Mouse (Mus musculus) neural tube, embryonic 11.5 days (tissue): ENCODE data around the gene Tifa. TPM values are rescaled to one million over a fixed set of nuclear protein-coding genes. Genes with fewer than 3 reads are reported as not detected.

Source experiments
- ATAC-seq: fragments of 200-750 bp; cut with Nextera tagmentation; 2 replicates; pipeline ENCODE4 v1.8.0; 2017; ENCODE audit warnings: moderate number of reproducible peaks, mild to moderate bottlenecking, moderate TSS enrichment, moderate library complexity; ENCODE audit not compliant: insufficient read depth, low FRiP score, low TSS enrichment
- DNase-seq: peaks from one replicate; pipeline ENCODE4 v3.0.0-alpha.2; 2015; ENCODE audit warnings: low spot score
- H3K27ac ChIP-seq: fragments of 300-500 bp; sonication (generic); 2 replicates; pipeline ENCODE4 v1.5.1; 2014; ENCODE audit warnings: low read depth, mild to moderate bottlenecking, low read length
- H3K27me3 ChIP-seq: fragments of 300-500 bp; sonication (generic); 2 replicates; pipeline ENCODE4 v1.6.1; 2014; ENCODE audit warnings: mild to moderate bottlenecking, low read length, mixed read lengths; ENCODE audit not compliant: control insufficient read depth, insufficient read depth
- H3K36me3 ChIP-seq: fragments of 300-500 bp; sonication (generic); 2 replicates; pipeline ENCODE4 v1.6.1; 2014; ENCODE audit warnings: mild to moderate bottlenecking, low read length, moderate library complexity, mixed read lengths; ENCODE audit not compliant: control insufficient read depth, insufficient read depth
- H3K4me1 ChIP-seq: fragments of 300-500 bp; sonication (generic); 2 replicates; pipeline ENCODE4 v1.6.1; 2014; ENCODE audit warnings: low read length, mixed read lengths; ENCODE audit not compliant: control insufficient read depth, insufficient read depth
- H3K4me2 ChIP-seq: fragments of 300-500 bp; sonication (generic); 2 replicates; pipeline ENCODE4 v1.6.1; 2014; ENCODE audit warnings: low read depth, mild to moderate bottlenecking, moderate library complexity
- H3K4me3 ChIP-seq: fragments of 300-500 bp; sonication (generic); 2 replicates; pipeline ENCODE4 v1.5.1; 2014; ENCODE audit warnings: low read depth, low read length
- H3K9ac ChIP-seq: fragments of 300-500 bp; sonication (generic); 2 replicates; pipeline ENCODE4 v1.6.1; 2014; ENCODE audit warnings: mild to moderate bottlenecking, low read length
- H3K9me3 ChIP-seq: fragments of 300-500 bp; sonication (generic); 2 replicates; pipeline ENCODE4 v1.6.1; 2016; ENCODE audit warnings: low read length; ENCODE audit not compliant: control insufficient read depth
- WGBS: fragments of 180-500 bp; shearing (Covaris S2); extraction: QIAGEN DNeasy Blood & Tissue Kit; methylation state at CpG from one replicate; pipeline ENCODE4 v1.1.7; 2014; 5-methylcytosine and 5-hydroxymethylcytosine counted together
- polyA plus RNA-seq: library from polyadenylated mRNA; unstranded; fragments of >200 nt; fragmentation: Nextera tagmentation; extraction: Ambion mirVana; gene quantifications from 2 replicates; pipeline ENCODE4 v1.2.1, GENCODE M21; 2014

The Tifa gene
- polyA plus RNA-seq, 1 experiment from 2014 or later, result 2.4 TPM

GRCm38 (mm10) chr3:127874254-127874883 lies 84.8 kb downstream of the Tifa start:
- H3K27ac ChIP-seq, result no peak overlapping the region
- no peaks in the 10 kb centered on the region for H3K9me3 ChIP-seq
- H3K9ac ChIP-seq, result no peak overlapping the region
- peak; percentile 88 for ATAC-seq
- H3K4me1 ChIP-seq, result peaks cover 11% of the 10 kb centered on the region; the same call in 1 of the 2 replicates
- no peaks in the 10 kb centered on the region for H3K27me3 ChIP-seq
- no peaks in the 10 kb centered on the region for H3K36me3 ChIP-seq
- no peak overlapping the region for H3K4me2 ChIP-seq
- H3K4me3 ChIP-seq, result no peak overlapping the region
- DNase-seq, result peak; percentile 51
- 12% methylated on average over 4 of the region's 4 CpGs for WGBS

- Histone ChIP-seq H3K27me3 (no peaks in the 10 kb centered on the region), H3K36me3 (no peaks in the 10 kb centered on the region), H3K4me1 (peaks cover 11% of the 10 kb centered on the region; the same call in 1 of the 2 replicates), H3K4me3 (no peak overlapping the region), H3K9ac (no peak overlapping the region), H3K4me2 (no peak overlapping the region), H3K27ac (no peak overlapping the region), H3K9me3 (no peaks in the 10 kb centered on the region)
- DNase-seq (no peak), ATAC-seq (no peak)
- WGBS, result 66% methylated on average over 7 of the region's 7 CpGs
These were observed 85.5 kb downstream of the Tifa start for GRCm38 (mm10) chr3:127875059-127875458.

- H3K27ac ChIP-seq, result no peak overlapping the region
- 88% methylated on average over 2 of the region's 2 CpGs for WGBS
- no peak overlapping the region for H3K4me3 ChIP-seq
- no peak overlapping the region for H3K9ac ChIP-seq
- H3K4me1 ChIP-seq, result peaks cover 11% of the 10 kb centered on the region; the same call in 1 of the 2 replicates
- no peaks in the 10 kb centered on the region for H3K36me3 ChIP-seq
- no peaks in the 10 kb centered on the region for H3K9me3 ChIP-seq
- no peak overlapping the region for H3K4me2 ChIP-seq
- no peak for ATAC-seq
- no peaks in the 10 kb centered on the region for H3K27me3 ChIP-seq
- no peak for DNase-seq
These were observed 85.9 kb downstream of the Tifa start for GRCm38 (mm10) chr3:127875509-127875908.

- no peaks in the 10 kb centered on the region for H3K9me3 ChIP-seq
- no peaks in the 10 kb centered on the region for H3K27me3 ChIP-seq
- no peak overlapping the region for H3K4me2 ChIP-seq
- H3K36me3 ChIP-seq, result no peaks in the 10 kb centered on the region
- 81% methylated on average over 3 of the region's 3 CpGs for WGBS
- no peak overlapping the region for H3K4me3 ChIP-seq
- DNase-seq, result no peak
- H3K27ac ChIP-seq, result no peak overlapping the region
- no peak for ATAC-seq
- H3K4me1 ChIP-seq, result no peaks in the 10 kb centered on the region
- no peak overlapping the region for H3K9ac ChIP-seq
These were observed 90.4 kb downstream of the Tifa start for GRCm38 (mm10) chr3:127879968-127880367.

- H3K27me3 ChIP-seq, result no peaks in the 10 kb centered on the region
- DNase-seq (no peak), ATAC-seq (no peak)
- H3K36me3 ChIP-seq, result no peaks in the 10 kb centered on the region
- H3K4me1 ChIP-seq, result no peaks in the 10 kb centered on the region
- no peak overlapping the region for H3K4me3 ChIP-seq
- 69% methylated on average over 2 of the region's 2 CpGs for WGBS
- no peak overlapping the region for H3K4me2 ChIP-seq
- H3K9me3 ChIP-seq, result no peaks in the 10 kb centered on the region
- H3K9ac ChIP-seq, result no peak overlapping the region
- H3K27ac ChIP-seq, result no peak overlapping the region
These were observed 92.1 kb downstream of the Tifa start for GRCm38 (mm10) chr3:127881684-127882083.

Other genes with a start within 250 kb of the Tifa start
- 64.4 and 78.3 TPM in 2 replicates for gene Larp7, start 236.5 kb upstream of the Tifa start, polyA plus RNA-seq
- gene Zgrf1, start 236.3 kb upstream of the Tifa start, polyA plus RNA-seq, result 9.7 TPM in 2 replicates
- gene Neurog2, start 156.7 kb upstream of the Tifa start, polyA plus RNA-seq, result 38.8 and 41.2 TPM in 2 replicates
- 0.64 and 0.74 TPM in 2 replicates for gene Alpk1, start 9.3 kb upstream of the Tifa start, polyA plus RNA-seq
- 71.2 and 78.0 TPM in 2 replicates for gene Ap1ar, start 47.7 kb downstream of the Tifa start, polyA plus RNA-seq
- 7.1 and 9.0 TPM in 2 replicates for gene Fam241a, start 106.5 kb downstream of the Tifa start, polyA plus RNA-seq